Mouse (Mus musculus): ENCODE data around the gene Cd163l1. TPM values are rescaled to one million over a fixed set of nuclear protein-coding genes. Genes with fewer than 3 reads are reported as not detected.

Cd163l1 gene
- polyA plus RNA-seq, 1 experiment: 0.13 TPM

DNA sequence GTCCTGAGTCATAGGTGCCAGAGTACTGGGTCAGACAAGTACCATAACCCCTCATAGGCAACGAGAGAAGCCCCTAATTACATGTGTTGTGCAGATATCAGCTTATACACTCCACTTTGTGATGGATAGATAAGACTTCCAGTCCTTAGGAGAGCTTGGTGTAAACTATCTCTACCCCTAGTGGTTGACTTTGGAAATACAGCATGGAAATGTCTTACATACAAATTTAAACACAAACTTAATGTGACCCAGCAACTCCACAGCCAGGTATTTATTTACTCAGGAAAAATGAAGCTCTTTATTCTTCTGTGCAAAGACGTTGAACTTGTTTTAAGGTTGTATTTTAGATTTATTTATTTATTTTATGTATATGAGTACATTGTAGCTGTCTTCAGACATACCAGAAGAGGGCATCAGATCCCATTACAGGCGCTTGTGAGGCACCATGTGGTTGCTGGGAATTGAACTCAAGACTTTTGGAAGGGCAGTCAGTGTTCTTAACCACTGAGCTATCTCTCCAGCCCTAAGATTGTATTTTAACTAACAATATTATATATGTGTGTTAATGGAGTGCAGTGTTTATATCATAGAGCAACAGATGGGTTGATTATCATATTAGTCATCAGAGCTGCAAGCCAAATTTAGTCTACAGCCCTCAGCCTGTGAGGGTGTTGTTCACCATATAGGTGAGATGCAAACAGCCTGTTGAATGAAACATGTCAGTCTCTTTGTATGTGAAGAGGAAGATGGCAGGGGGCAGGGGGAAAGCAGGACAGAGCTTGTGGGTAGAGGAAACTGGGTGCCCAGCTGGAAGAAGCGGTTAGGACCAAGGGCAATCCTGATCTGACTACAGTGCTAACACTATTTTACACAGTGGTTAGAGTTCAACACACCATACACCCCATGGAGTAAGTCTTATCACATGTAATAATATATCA lies 29.4 kb upstream of the Cd163l1 start:
- Histone ChIP-seq H3K27ac (ENCODE audit: insufficient read depth, low read length) (no peak overlapping the region), H3K4me3 (ENCODE audit: insufficient read depth, low read length) (no peak overlapping the region), H3K4me1 (ENCODE audit: control insufficient read depth, insufficient read depth, low read length) (no peaks in the 10 kb centered on the region)
- no peak for TF ChIP-seq CTCF (IDR thresholded peaks at IDR 0.05; ENCODE audit: extremely low read depth, insufficient read depth, low read length)
- no peak for TF ChIP-seq POLR2A (IDR thresholded peaks at IDR 0.05; ENCODE audit: extremely low read depth, insufficient read depth, low read length)

DNA sequence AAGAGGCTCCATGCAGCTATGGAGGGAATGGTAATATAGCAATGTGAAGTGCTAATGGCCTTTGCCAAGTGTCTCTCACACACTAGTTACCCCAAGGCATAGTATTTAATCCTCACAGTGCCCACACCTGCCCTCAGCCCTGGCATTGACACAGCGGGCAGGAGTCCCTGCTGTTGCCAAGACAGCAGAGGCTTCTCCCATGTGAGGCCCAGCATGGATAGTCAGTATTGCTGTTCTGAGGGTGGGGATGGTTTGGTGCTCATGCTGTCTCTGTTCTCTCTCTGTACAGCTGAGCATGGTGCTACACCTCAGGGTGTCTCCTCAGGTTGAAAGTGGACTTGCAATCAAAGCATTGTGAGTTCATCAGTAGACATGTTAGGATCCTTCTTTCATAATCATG lies 27.6 kb upstream of the Cd163l1 start:
- Histone ChIP-seq H3K4me3 (ENCODE audit: insufficient read depth, low read length) (no peak overlapping the region), H3K4me1 (ENCODE audit: control insufficient read depth, insufficient read depth, low read length) (no peaks in the 10 kb centered on the region), H3K27ac (ENCODE audit: insufficient read depth, low read length) (no peak overlapping the region)
- no peak for TF ChIP-seq POLR2A (IDR thresholded peaks at IDR 0.05; ENCODE audit: extremely low read depth, insufficient read depth, low read length)

DNA sequence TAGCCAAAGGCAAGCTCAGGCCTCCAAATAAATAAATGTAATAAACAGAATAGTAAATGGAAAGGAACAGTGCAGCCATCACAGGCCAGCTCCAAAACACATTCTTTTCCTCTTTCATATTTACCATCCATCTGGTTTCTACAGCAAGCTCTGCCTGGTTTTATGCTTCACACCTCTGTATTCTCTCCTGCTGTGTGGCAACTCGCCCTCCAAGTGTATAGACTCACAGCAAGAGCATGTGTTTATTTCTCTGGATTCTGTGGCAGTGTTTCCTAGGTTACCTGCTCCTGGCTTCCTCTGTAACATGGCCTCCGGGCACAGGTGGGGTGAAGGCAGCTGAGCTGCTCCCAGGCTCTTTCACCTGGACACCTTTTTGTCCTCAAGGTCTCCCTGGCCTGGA lies 25.6 kb upstream of the Cd163l1 start:
- Histone ChIP-seq H3K27ac (ENCODE audit: insufficient read depth, low read length) (no peak overlapping the region), H3K4me1 (ENCODE audit: control insufficient read depth, insufficient read depth, low read length) (no peaks in the 10 kb centered on the region; the same call in 1 of the 2 replicates), H3K4me3 (ENCODE audit: insufficient read depth, low read length) (no peak overlapping the region)
- no peak for TF ChIP-seq POLR2A (IDR thresholded peaks at IDR 0.05; ENCODE audit: extremely low read depth, insufficient read depth, low read length)
- TF ChIP-seq CTCF (IDR thresholded peaks at IDR 0.05; ENCODE audit: extremely low read depth, insufficient read depth, low read length): no peak

DNA sequence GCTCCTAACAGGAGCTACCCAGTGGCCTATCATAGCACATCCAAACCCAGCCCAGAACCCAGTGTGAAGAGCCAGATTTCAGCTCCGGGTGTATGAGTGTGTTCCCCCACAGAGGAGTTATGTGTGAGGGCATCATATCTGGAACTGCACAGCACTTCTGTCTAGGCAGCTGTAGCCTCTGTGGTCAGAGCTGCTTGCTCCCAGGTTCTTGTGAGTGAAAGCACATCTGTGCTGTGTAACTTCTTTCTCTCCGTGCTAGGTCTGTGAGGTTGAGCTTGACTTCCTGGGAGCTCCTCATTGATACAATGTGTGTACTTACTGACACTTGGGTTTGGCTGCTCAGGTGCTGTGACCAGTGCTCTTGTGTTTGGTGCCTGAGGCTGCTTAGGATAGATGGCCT lies 25.2 kb upstream of the Cd163l1 start:
- no peak overlapping the region for H3K27ac ChIP-seq (ENCODE audit: insufficient read depth, low read length)
- no peak overlapping the region for H3K4me3 ChIP-seq (ENCODE audit: insufficient read depth, low read length)
- no peaks in the 10 kb centered on the region; the same call in 1 of the 2 replicates for H3K4me1 ChIP-seq (ENCODE audit: control insufficient read depth, insufficient read depth, low read length)
- TF ChIP-seq POLR2A (IDR thresholded peaks at IDR 0.05; ENCODE audit: extremely low read depth, insufficient read depth, low read length): no peak
- TF ChIP-seq CTCF (IDR thresholded peaks at IDR 0.05; ENCODE audit: extremely low read depth, insufficient read depth, low read length): no peak

DNA sequence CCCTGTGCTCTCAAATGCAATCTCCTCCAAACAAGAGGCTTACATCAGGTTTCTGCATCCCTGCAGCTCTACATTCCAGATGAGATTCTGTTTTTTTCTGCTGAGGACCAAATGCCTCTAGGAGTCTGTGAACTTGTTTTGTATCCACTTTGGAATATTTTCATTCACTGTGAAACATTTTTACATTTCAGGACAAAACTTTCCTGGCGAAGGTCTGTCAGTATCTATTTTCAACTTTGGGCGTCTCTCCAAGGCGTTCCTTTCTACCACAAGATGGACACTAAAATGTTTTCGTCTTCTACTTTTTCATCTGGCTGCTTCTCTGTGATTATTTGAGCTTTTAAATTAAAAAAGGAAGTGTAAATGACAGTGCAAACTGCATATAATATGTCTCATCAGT lies 24.0 kb upstream of the Cd163l1 start:
- Histone ChIP-seq H3K4me1 (ENCODE audit: control insufficient read depth, insufficient read depth, low read length) (no peaks in the 10 kb centered on the region; the same call in 1 of the 2 replicates), H3K4me3 (ENCODE audit: insufficient read depth, low read length) (no peak overlapping the region), H3K27ac (ENCODE audit: insufficient read depth, low read length) (no peak overlapping the region)
- TF ChIP-seq CTCF (IDR thresholded peaks at IDR 0.05; ENCODE audit: extremely low read depth, insufficient read depth, low read length) (no peak), POLR2A (IDR thresholded peaks at IDR 0.05; ENCODE audit: extremely low read depth, insufficient read depth, low read length) (no peak)

DNA sequence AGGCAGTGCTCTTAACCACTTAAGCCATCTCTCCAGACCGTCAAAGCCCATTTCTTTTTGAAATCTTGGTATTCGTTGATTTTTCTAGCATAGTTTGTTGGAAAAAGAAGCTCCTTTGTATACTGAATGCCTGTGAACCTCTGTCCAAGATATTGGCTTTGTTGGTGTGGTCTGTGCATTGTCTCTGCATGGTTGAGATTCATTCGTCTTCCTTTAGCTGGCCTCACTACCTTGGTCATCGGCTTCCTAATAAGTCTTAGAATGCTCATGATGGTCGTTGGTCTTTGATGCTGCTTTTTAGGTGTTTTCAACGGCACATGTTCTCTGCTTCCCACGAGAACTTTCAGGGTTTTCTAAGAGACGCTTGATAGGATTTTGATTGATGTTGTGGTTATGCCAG lies 22.1 kb upstream of the Cd163l1 start:
- no peak overlapping the region for H3K4me3 ChIP-seq (ENCODE audit: insufficient read depth, low read length)
- H3K4me1 ChIP-seq (ENCODE audit: control insufficient read depth, insufficient read depth, low read length): no peaks in the 10 kb centered on the region; the same call in 1 of the 2 replicates
- TF ChIP-seq CTCF (IDR thresholded peaks at IDR 0.05; ENCODE audit: extremely low read depth, insufficient read depth, low read length) (no peak), POLR2A (IDR thresholded peaks at IDR 0.05; ENCODE audit: extremely low read depth, insufficient read depth, low read length) (no peak)
- no peak overlapping the region for H3K27ac ChIP-seq (ENCODE audit: insufficient read depth, low read length)

DNA sequence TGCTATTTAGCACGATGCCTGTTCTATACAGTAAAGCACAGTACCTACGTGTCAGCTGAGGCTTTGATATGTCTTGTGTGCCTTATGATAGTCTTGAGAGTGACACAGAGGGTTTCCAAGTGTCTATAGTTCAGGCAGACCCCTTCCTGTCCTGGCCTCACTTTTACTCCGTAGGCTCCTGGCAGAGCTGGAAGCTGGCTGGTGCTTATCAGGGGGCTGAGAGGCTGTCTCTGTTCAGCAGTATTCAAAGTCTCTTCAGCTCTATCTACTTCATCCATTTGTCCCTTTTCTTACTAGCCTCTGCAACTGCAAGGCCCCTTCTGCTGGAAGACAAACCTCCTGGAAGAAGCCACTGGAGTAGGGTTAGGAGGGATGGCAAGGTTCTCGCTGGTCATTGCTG lies 17.0 kb upstream of the Cd163l1 start:
- Histone ChIP-seq H3K4me3 (ENCODE audit: insufficient read depth, low read length) (no peak overlapping the region), H3K27ac (ENCODE audit: insufficient read depth, low read length) (no peak overlapping the region), H3K4me1 (ENCODE audit: control insufficient read depth, insufficient read depth, low read length) (no peaks in the 10 kb centered on the region; the same call in 1 of the 2 replicates)
- TF ChIP-seq CTCF (IDR thresholded peaks at IDR 0.05; ENCODE audit: extremely low read depth, insufficient read depth, low read length): no peak
- no peak for TF ChIP-seq POLR2A (IDR thresholded peaks at IDR 0.05; ENCODE audit: extremely low read depth, insufficient read depth, low read length)

DNA sequence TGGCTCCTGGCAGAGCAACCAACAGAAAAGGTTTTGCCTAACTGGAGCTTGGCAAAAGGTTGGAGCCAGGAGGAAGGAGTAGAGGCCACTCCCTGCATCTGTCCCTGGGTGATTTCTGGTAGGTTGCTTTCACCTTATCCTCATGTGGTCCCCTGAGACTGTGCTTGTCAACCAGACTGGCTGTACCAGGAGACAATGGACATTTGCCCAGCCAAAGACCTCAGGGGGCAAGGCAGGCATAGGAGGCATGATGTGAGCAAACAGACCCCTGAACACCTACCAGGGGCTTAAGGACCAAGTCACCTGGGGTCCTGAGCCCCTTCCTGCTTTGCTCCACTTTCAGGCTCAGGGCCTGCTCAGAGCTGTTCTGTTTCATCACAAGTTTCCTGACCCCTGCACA lies 12.2 kb upstream of the Cd163l1 start, which contains the start of gene Olfr524:
Gene Olfr524, minus strand, starts transcription at position 101 of the 400 bp plus-strand sequence.
- TF ChIP-seq CTCF (IDR thresholded peaks at IDR 0.05; ENCODE audit: extremely low read depth, insufficient read depth, low read length): no peak
- TF ChIP-seq POLR2A (IDR thresholded peaks at IDR 0.05; ENCODE audit: extremely low read depth, insufficient read depth, low read length): no peak
- H3K27ac ChIP-seq (ENCODE audit: insufficient read depth, low read length): no peak within 1 kb of the TSS
- no peak within 1 kb of the TSS for H3K4me3 ChIP-seq (ENCODE audit: insufficient read depth, low read length)
- H3K4me1 ChIP-seq (ENCODE audit: control insufficient read depth, insufficient read depth, low read length): no peaks in the 10 kb centered on the region

DNA sequence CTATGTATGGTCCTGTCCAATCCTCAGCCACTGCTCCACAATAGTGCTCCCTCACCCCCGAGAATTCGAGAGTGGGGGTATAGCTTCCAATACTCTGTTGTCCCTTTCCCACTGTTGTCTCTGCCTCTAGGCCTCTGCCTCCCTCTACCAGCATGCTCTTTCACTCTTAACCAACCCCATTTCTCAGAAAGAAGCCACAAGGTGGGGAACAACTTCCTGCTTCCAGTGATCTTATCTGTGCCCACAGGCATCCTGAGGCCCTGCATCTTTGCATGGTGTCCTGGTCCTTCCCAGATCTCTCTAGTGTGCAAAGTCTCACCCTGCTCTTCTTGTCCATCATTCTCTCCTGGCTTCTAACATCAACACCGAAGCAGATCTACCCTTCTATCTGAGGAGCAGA lies 11.2 kb upstream of the Cd163l1 start:
- no peak overlapping the region for H3K27ac ChIP-seq (ENCODE audit: insufficient read depth, low read length)
- no peak for TF ChIP-seq CTCF (IDR thresholded peaks at IDR 0.05; ENCODE audit: extremely low read depth, insufficient read depth, low read length)
- TF ChIP-seq POLR2A (IDR thresholded peaks at IDR 0.05; ENCODE audit: extremely low read depth, insufficient read depth, low read length): no peak
- H3K4me3 ChIP-seq (ENCODE audit: insufficient read depth, low read length): no peak overlapping the region
- H3K4me1 ChIP-seq (ENCODE audit: control insufficient read depth, insufficient read depth, low read length): no peaks in the 10 kb centered on the region

DNA sequence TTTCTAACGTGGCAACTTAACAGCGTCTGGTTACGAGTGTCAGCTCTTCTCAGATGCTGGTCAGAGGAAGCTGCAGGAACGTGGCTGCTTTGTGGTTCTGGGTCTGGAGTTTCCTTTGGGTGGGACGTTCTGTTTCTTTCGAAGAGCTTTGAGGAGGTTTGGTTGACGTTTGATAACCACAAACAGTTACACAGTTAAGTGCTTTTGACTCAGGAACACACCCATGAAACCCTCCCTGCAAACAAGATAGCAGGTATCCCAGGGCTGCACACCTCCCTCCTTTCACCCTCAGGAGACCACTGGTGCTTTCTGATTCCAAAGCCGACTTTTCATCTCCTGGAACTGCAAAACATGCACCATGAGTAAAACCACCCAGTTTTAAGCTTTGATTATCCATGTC lies 9.9 kb upstream of the Cd163l1 start:
- no peak overlapping the region for H3K27ac ChIP-seq (ENCODE audit: insufficient read depth, low read length)
- TF ChIP-seq POLR2A (IDR thresholded peaks at IDR 0.05; ENCODE audit: extremely low read depth, insufficient read depth, low read length) (no peak), CTCF (IDR thresholded peaks at IDR 0.05; ENCODE audit: extremely low read depth, insufficient read depth, low read length) (no peak)
- H3K4me3 ChIP-seq (ENCODE audit: insufficient read depth, low read length): no peak overlapping the region
- H3K4me1 ChIP-seq (ENCODE audit: control insufficient read depth, insufficient read depth, low read length): no peaks in the 10 kb centered on the region
